9 mouse cellular contexts compared by ENCODE assay signal in genomic region chr6:148467170-148467921, GRCm38 (mm10). TPM values are rescaled to one million over a fixed set of nuclear protein-coding genes. Genes with fewer than 3 reads are reported as not detected.
A peak's percentile ranks its signal among the peaks of the same experiment; 100 is the strongest.
DNase-seq lines count a peak whose midpoint lies in the region; ATAC-seq lines count a peak whose summit lies in the region.
"Had no signal": no experiment of that assay in that cellular context is flagged by ENCODE, and none has a peak within 500 bp of the region (broad histone marks: within the 10 kb centered on the region; RNA-seq: fewer than 3 reads in every experiment).

No protein-coding gene starts in this region.

- no peaks in the 10 kb centered on the region for H3K4me1 ChIP-seq in kidney, embryonic 15.5 days
- H3K4me1 ChIP-seq: lung, embryonic 15.5 days had no signal

- WGBS in kidney, embryonic 15.5 days, result 22% methylated on average over 3 of the region's 3 CpGs

- DNase-seq in kidney, adult 11 months, result peak; percentile 5
- DNase-seq in embryo, embryonic 10.5 days (ENCODE audit: low spot score), result peak; percentile 34
- peak; percentile 15 for DNase-seq in gastrocnemius, postnatal 14 days
- DNase-seq in lung, postnatal 14 days, result peak; percentile 22
- no peak for DNase-seq in ovary, postnatal 36 days (ENCODE audit: low spot score)
- no peak for DNase-seq in layer of hippocampus, adult 8-10 months (ENCODE audit: low spot score in 2 of 2)
- no peak for DNase-seq in right cerebral cortex, postnatal 10 days (ENCODE audit: low spot score in 2 of 2)

- H3K4me2 ChIP-seq in kidney, embryonic 15.5 days, result no peak overlapping the region
- H3K4me2 ChIP-seq: lung, embryonic 15.5 days had no signal

- intact Hi-C loops in gastrocnemius, postnatal 14 days (cut with DNase I; ENCODE audit: low total_unique reads), result no loop called here

- H3K27ac ChIP-seq in kidney, embryonic 15.5 days, result no peak overlapping the region
- H3K27ac ChIP-seq: lung, embryonic 15.5 days had no signal

- no peak for ATAC-seq in kidney, embryonic 15.5 days (replicated peaks; ENCODE audit: low FRiP score)

- no peak overlapping the region for H3K9ac ChIP-seq in kidney, embryonic 15.5 days
- H3K9ac ChIP-seq: lung, embryonic 15.5 days had no signal

- no peak overlapping the region for H3K4me3 ChIP-seq in kidney, embryonic 15.5 days (replicated peaks)
- H3K4me3 ChIP-seq: lung, embryonic 15.5 days had no signal

- H3K9me3 ChIP-seq in kidney, embryonic 15.5 days (replicated peaks), result no peaks in the 10 kb centered on the region
- H3K9me3 ChIP-seq: lung, embryonic 15.5 days had no signal

- H3K27me3 ChIP-seq in kidney, embryonic 15.5 days, result no peaks in the 10 kb centered on the region; the same call in 1 of the 2 replicates
- H3K27me3 ChIP-seq: lung, embryonic 15.5 days had no signal

- no peaks in the 10 kb centered on the region for H3K36me3 ChIP-seq in kidney, embryonic 15.5 days
- H3K36me3 ChIP-seq: lung, embryonic 15.5 days had no signal

RNA-seq across cellular contexts. Expression of gene Tmtc1, which starts 23.2 kb away (rescaled TPM):
- 1.6 and 2.0 TPM in 2 replicates for polyA plus RNA-seq in kidney, embryonic 15.5 days (2015; fragmentation: Nextera tagmentation; extraction: Ambion mirVana)
- 10 to 100 TPM; 46.0 to 52.6 TPM for total RNA-seq in gastrocnemius, postnatal 14 days (2021)
- 10 to 100 TPM; 33.5 to 41.2 (median 37.6) TPM for total RNA-seq in layer of hippocampus, adult 8-10 months (2022)

Comparison
In these comparisons a context has a peak if more than half of its experiments do, and no peak if none do; other contexts are left out.
1. DNase-seq: peak in kidney, adult 11 months (single experiment), embryo, embryonic 10.5 days (single experiment), gastrocnemius, postnatal 14 days (single experiment) and lung, postnatal 14 days (single experiment); none in ovary, postnatal 36 days (single experiment), layer of hippocampus, adult 8-10 months (0 of 2) and right cerebral cortex, postnatal 10 days (0 of 2).